Mouse (Mus musculus) cerebellum, adult 2 months (tissue): ENCODE measurements around the gene Syngr3.

ENCODE experiments used
- CTCF ChIP-seq: fragments of 200-500 bp; IDR thresholded peaks from 2 replicates; pipeline ENCODE4 v1.5.1; 2011; ENCODE audit warnings: low read depth, mild to moderate bottlenecking, control low read depth, low read length, moderate library complexity, borderline replicate concordance; ENCODE audit not compliant: insufficient read depth
- POLR2A ChIP-seq: fragments of 200-500 bp; IDR thresholded peaks from 2 replicates; pipeline ENCODE4 v1.6.1; 2011; ENCODE audit warnings: low read length, control low read depth, borderline replicate concordance; ENCODE audit not compliant: insufficient read depth

DNA sequence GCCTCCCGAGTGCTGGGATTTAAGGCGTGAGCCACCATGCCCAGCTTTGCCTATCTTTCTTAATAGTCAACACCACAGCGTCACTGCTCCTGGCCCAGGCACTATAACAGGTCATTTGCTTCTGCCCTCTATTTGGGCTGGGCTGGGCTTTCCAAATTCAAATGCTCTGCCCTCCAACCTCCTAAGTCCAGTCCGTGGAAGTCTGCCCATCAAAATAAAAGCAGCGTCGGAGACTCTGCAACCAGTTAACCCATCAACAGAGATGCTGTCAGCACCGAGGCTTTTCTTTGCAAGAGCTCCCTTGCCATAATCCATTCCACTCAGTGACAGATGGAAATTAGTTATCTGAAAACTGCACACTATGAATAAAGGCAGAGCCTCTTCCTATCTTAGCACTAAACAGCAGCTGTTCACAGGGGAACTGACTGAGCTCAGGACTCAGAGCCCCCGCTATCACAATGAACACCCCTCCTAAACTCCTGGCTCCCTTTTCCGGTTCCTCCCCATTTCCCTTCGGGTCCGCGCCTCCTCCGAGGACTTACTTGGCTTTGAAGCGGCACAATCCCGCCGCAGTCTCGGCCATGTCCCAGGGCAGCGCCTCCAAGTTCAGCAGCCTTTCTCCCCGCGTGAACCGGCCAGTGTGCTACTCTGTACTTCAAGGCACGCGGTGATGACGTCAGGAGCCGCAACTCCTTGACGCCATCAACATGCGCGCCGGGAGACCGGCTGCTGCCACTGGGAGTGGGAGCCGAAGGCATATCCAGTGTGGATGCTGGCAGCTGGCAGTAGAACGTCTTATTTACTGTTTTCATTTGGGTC, 17.4 kb upstream of the Syngr3 start, which contains the start of gene Tbl3:
- TF ChIP-seq CTCF: no peak
- peak; percentile 95 for TF ChIP-seq POLR2A
